ENCODE assay signal across 9 mouse cellular contexts in genomic region chr9:41953486-41953885, GRCm38 (mm10).
A peak's percentile ranks its signal among the peaks of the same experiment; 100 is the strongest.
DNase-seq lines count a peak whose midpoint lies in the region; ATAC-seq lines count a peak whose summit lies in the region.
"Had no signal": no experiment of that assay in that cellular context is flagged by ENCODE, and none has a peak within 500 bp of the region (broad histone marks: within the 10 kb centered on the region; RNA-seq: fewer than 3 reads in every experiment).

No protein-coding gene starts in this region.

- H3K9ac ChIP-seq in limb, embryonic 11.5 days (ENCODE audit: low read length), result peak overlapping the region; percentile 23

- no peaks in the 10 kb centered on the region for H3K9me3 ChIP-seq in limb, embryonic 11.5 days (ENCODE audit: control insufficient read depth, low read length)

- no peaks in the 10 kb centered on the region for H3K27me3 ChIP-seq in limb, embryonic 11.5 days (ENCODE audit: control insufficient read depth, insufficient read depth, low read length)

- 7% methylated on average over 8 of the region's 8 CpGs for WGBS in limb, embryonic 11.5 days

- no peaks in the 10 kb centered on the region for H3K36me3 ChIP-seq in limb, embryonic 11.5 days (ENCODE audit: control insufficient read depth, insufficient read depth, low read length)

- H3K27ac ChIP-seq in limb, embryonic 11.5 days (replicated peaks; ENCODE audit: low read depth, low read length), result peak overlapping the region; percentile 57
- H3K27ac ChIP-seq: macrophage had no signal

- no peak for ATAC-seq in limb, embryonic 11.5 days (ENCODE audit: insufficient number of reproducible peaks, low FRiP score, low TSS enrichment, low read depth)
- no peak for ATAC-seq in granulocyte monocyte progenitor cell, adult 5-6 weeks (replicated peaks; ENCODE audit: poor library complexity, severe bottlenecking)

- no peak overlapping the region for H3K4me3 ChIP-seq in limb, embryonic 11.5 days (ENCODE audit: low read depth, low read length)

- DNase-seq in ovary, postnatal 14 days (ENCODE audit: low spot score), result peak; percentile 62
- DNase-seq in ovary, adult 18-20 months (ENCODE audit: low spot score), result no peak
- DNase-seq in embryo, embryonic 9.5 days (ENCODE audit: extremely low spot score), result peak; percentile 72
- DNase-seq in gastrocnemius, postnatal 4 days (ENCODE audit: low spot score in 2 of 2), result peak; percentile 40 to 70
- peak; percentile 67 for DNase-seq in kidney, adult 9 months
- DNase-seq in limb, embryonic 11.5 days (ENCODE audit: low spot score), result peak; percentile 82
- peak; percentile 63 for DNase-seq in neural tube, embryonic 10.5 days (ENCODE audit: extremely low spot score, low spot score)

- peaks cover 22% of the 10 kb centered on the region for H3K4me1 ChIP-seq in limb, embryonic 11.5 days (ENCODE audit: control insufficient read depth, insufficient read depth, low read length)

- no peak overlapping the region for H3K4me2 ChIP-seq in limb, embryonic 11.5 days (ENCODE audit: low read depth, severe bottlenecking)
